21 mouse cellular contexts compared by ENCODE assay signal in genomic region chr15:79268521-79268920, GRCm38 (mm10). TPM values are rescaled to one million over a fixed set of nuclear protein-coding genes. Genes with fewer than 3 reads are reported as not detected.
DNase-seq lines count a peak whose midpoint lies in the region; ATAC-seq and TF ChIP-seq lines count a peak whose summit lies in the region.
"Had no signal": no experiment of that assay in that cellular context is flagged by ENCODE, and none has a peak within 500 bp of the region (broad histone marks: within the 10 kb centered on the region; RNA-seq: fewer than 3 reads in every experiment).

No protein-coding gene starts in this region.

- no peak overlapping the region for H3K4me2 ChIP-seq in heart, postnatal 0 days (ENCODE audit: low read depth, low read length)
- H3K4me2 ChIP-seq in lung, postnatal 0 days (replicated peaks; ENCODE audit: low read depth, low read length) = no peak overlapping the region

- no peak for TF ChIP-seq EP300 in heart, postnatal 0 days (IDR thresholded peaks at IDR 0.05; ENCODE audit: low read depth)
- TF ChIP-seq EP300 in lung, postnatal 0 days (IDR thresholded peaks at IDR 0.05) = no peak

- intact Hi-C loops in heart, postnatal 25 days (cut with DNase I) = no loop called here

- WGBS in heart, postnatal 0 days = 27% methylated on average over 1 of the region's 1 CpGs
- WGBS in lung, postnatal 0 days = 6% methylated on average over 1 of the region's 1 CpGs

- no peak overlapping the region for H3K4me3 ChIP-seq in heart, postnatal 0 days (ENCODE audit: low read depth, low read length)
- no peak overlapping the region for H3K4me3 ChIP-seq in lung, postnatal 0 days (ENCODE audit: low read depth, low read length)

- no peak for TF ChIP-seq CTCF in heart, postnatal 0 days (IDR thresholded peaks at IDR 0.05; ENCODE audit: low read depth)
- no peak for TF ChIP-seq CTCF in lung, postnatal 0 days (IDR thresholded peaks at IDR 0.05)

- ATAC-seq in heart, postnatal 0 days (ENCODE audit: insufficient read depth, low read depth) = 0 out of 2 replicates have a peak, but pooled peaks have one; percentile 12
- ATAC-seq in lung, postnatal 0 days = 0 out of 2 replicates have a peak, but pooled peaks have one; percentile 11
- ATAC-seq: activated CD4-positive, CD25-positive, alpha-beta regulatory T cell, adult 4 months; CD4-positive, CD25-positive, alpha-beta regulatory T cell, adult 4 months; Patski had no signal

- no peaks in the 10 kb centered on the region for H3K9me3 ChIP-seq in heart, postnatal 0 days (replicated peaks; ENCODE audit: control insufficient read depth, low read length)
- H3K9me3 ChIP-seq in lung, postnatal 0 days (ENCODE audit: low read length) = no peaks in the 10 kb centered on the region
- H3K9me3 ChIP-seq: G1E had no signal

- H3K9ac ChIP-seq in heart, postnatal 0 days (replicated peaks; ENCODE audit: low read depth, low read length) = no peak overlapping the region
- H3K9ac ChIP-seq in lung, postnatal 0 days (replicated peaks; ENCODE audit: low read depth) = no peak overlapping the region

- H3K4me1 ChIP-seq in heart, postnatal 0 days (ENCODE audit: control insufficient read depth, insufficient read depth) = peaks cover 7% of the 10 kb centered on the region; the same call in 1 of the 2 replicates
- H3K4me1 ChIP-seq in lung, postnatal 0 days (ENCODE audit: insufficient read depth, low read depth, low read length) = no peaks in the 10 kb centered on the region

- peak; percentile 91 for DNase-seq in heart, adult 11 months
- DNase-seq in heart, postnatal 4 days = no peak
- DNase-seq in heart, postnatal 0 days (ENCODE audit: low spot score) = no peak
- DNase-seq in heart, postnatal 25 days (ENCODE audit: low spot score) = no peak
- DNase-seq in lung, postnatal 0 days (ENCODE audit: low spot score) = no peak
- DNase-seq in lung, postnatal 4 days = no peak
- DNase-seq: adrenal gland, adult 2 months; adrenal gland, adult 8-10 months; adrenal gland, postnatal 10 days; adrenal gland, postnatal 25 days; adrenal gland, postnatal 36 days; B cell, adult 2 months; cerebellum, adult 11 months; cerebellum, adult 11-12 months; cerebellum, adult 18-20 months had no signal

- peaks cover under 1% of the 10 kb centered on the region; the same call in 1 of the 2 replicates for H3K27me3 ChIP-seq in heart, postnatal 0 days (ENCODE audit: control insufficient read depth, insufficient read depth, low read length)
- peaks cover 1% of the 10 kb centered on the region; the same call in 1 of the 2 replicates for H3K27me3 ChIP-seq in lung, postnatal 0 days (replicated peaks; ENCODE audit: insufficient read depth, low read length)
- H3K27me3 ChIP-seq: Patski had no signal

- H3K36me3 ChIP-seq in heart, postnatal 0 days (replicated peaks; ENCODE audit: control insufficient read depth, insufficient read depth, low read length) = no peaks in the 10 kb centered on the region
- no peaks in the 10 kb centered on the region for H3K36me3 ChIP-seq in lung, postnatal 0 days (ENCODE audit: insufficient read depth, low read length)
- H3K36me3 ChIP-seq: G1E had no signal

- H3K27ac ChIP-seq in heart, postnatal 0 days (ENCODE audit: low read depth) = no peak overlapping the region
- H3K27ac ChIP-seq in lung, postnatal 0 days (ENCODE audit: low read length) = no peak overlapping the region

RNA-seq across cellular contexts. Expression of gene Slc16a8, which starts 14.0 kb away (rescaled TPM):
- total RNA-seq in heart, postnatal 4 days (2021) = under 1 TPM; 0.23 to 0.31 TPM
- total RNA-seq in heart, postnatal 0 days (2014; rRNA removed; ENCODE audit: low replicate concordance) = 0.73 and 1.8 TPM in 2 replicates
- 0.67 and 0.97 TPM in 2 replicates for polyA plus RNA-seq in heart, postnatal 0 days (2015; fragmentation: Nextera tagmentation; extraction: Ambion mirVana)
- total RNA-seq in heart, postnatal 25 days (2021) = under 1 TPM; 0.23 to 0.39 TPM
- 0.07 and 0.13 TPM in 2 replicates for polyA plus RNA-seq in lung, postnatal 0 days (2015; fragmentation: Nextera tagmentation; extraction: Ambion mirVana)
- total RNA-seq: adrenal gland, adult 18-20 months; adrenal gland, adult 2 months; adrenal gland, adult 8-10 months; adrenal gland, postnatal 14 days; adrenal gland, postnatal 25 days; adrenal gland, postnatal 36 days; G1E had no signal
- polyA plus RNA-seq: activated CD4-positive, CD25-positive, alpha-beta regulatory T cell, adult 4 months; CD4-positive, CD25-positive, alpha-beta regulatory T cell, adult 4 months; G1E had no signal

RNA-seq across cellular contexts. Expression of gene Baiap2l2, which starts 16.8 kb away (rescaled TPM):
- 1 to 10 TPM; 1.3 to 2.0 TPM for total RNA-seq in heart, postnatal 4 days (2021)
- total RNA-seq in heart, postnatal 0 days (2014; rRNA removed; ENCODE audit: low replicate concordance) = 0.23 and 0.27 TPM in 2 replicates
- 2.2 and 4.5 TPM in 2 replicates for polyA plus RNA-seq in heart, postnatal 0 days (2015; fragmentation: Nextera tagmentation; extraction: Ambion mirVana)
- 1 to 10 TPM in 1 of 2 experiments, under 1 TPM in 1; 0.78 to 2.4 TPM for total RNA-seq in heart, postnatal 25 days (2021)
- 1.4 and 2.7 TPM in 2 replicates for polyA plus RNA-seq in lung, postnatal 0 days (2015; fragmentation: Nextera tagmentation; extraction: Ambion mirVana)
- total RNA-seq: adrenal gland, postnatal 25 days; adrenal gland, postnatal 36 days; G1E had no signal
- polyA plus RNA-seq: CD4-positive, CD25-positive, alpha-beta regulatory T cell, adult 4 months; G1E had no signal

RNA-seq across cellular contexts. Expression of gene Gm49486, which starts 39.3 kb away (rescaled TPM):
- under 1 TPM; 0.52 to 0.74 TPM for total RNA-seq in heart, postnatal 4 days (2021)
- 0.12 and 0.80 TPM in 2 replicates for total RNA-seq in heart, postnatal 0 days (2014; rRNA removed; ENCODE audit: low replicate concordance)
- 0.74 and 1.0 TPM in 2 replicates for polyA plus RNA-seq in heart, postnatal 0 days (2015; fragmentation: Nextera tagmentation; extraction: Ambion mirVana)
- total RNA-seq in heart, postnatal 25 days (2021) = under 1 TPM; 0.55 to 0.73 TPM
- polyA plus RNA-seq in lung, postnatal 0 days (2015; fragmentation: Nextera tagmentation; extraction: Ambion mirVana) = 0.16 and 0.31 TPM in 2 replicates
- total RNA-seq: adrenal gland, adult 2 months; adrenal gland, adult 8-10 months; adrenal gland, postnatal 25 days had no signal
- polyA plus RNA-seq: adrenal gland, adult 2 months; G1E had no signal

RNA-seq across cellular contexts. Expression of gene Pick1, which starts 39.5 kb away (rescaled TPM):
- total RNA-seq in heart, postnatal 4 days (2021) = 10 to 100 TPM; 24.5 to 26.0 TPM
- 23.8 and 27.2 TPM in 2 replicates for total RNA-seq in heart, postnatal 0 days (2014; rRNA removed; ENCODE audit: low replicate concordance)
- polyA plus RNA-seq in heart, postnatal 0 days (2015; fragmentation: Nextera tagmentation; extraction: Ambion mirVana) = 26.9 and 29.8 TPM in 2 replicates
- total RNA-seq in heart, postnatal 25 days (2021) = 10 to 100 TPM; 21.5 to 22.3 TPM
- 22.0 and 22.2 TPM in 2 replicates for polyA plus RNA-seq in lung, postnatal 0 days (2015; fragmentation: Nextera tagmentation; extraction: Ambion mirVana)

RNA-seq across cellular contexts. Expression of gene Pla2g6, which starts 59.7 kb away (rescaled TPM):
- 1 to 10 TPM; 8.4 to 9.6 TPM for total RNA-seq in heart, postnatal 4 days (2021)
- 14.1 and 20.3 TPM in 2 replicates for total RNA-seq in heart, postnatal 0 days (2014; rRNA removed; ENCODE audit: low replicate concordance)
- polyA plus RNA-seq in heart, postnatal 0 days (2015; fragmentation: Nextera tagmentation; extraction: Ambion mirVana) = 7.1 and 7.9 TPM in 2 replicates
- 1 to 10 TPM; 9.6 to 9.9 TPM for total RNA-seq in heart, postnatal 25 days (2021)
- 11.8 and 13.7 TPM in 2 replicates for polyA plus RNA-seq in lung, postnatal 0 days (2015; fragmentation: Nextera tagmentation; extraction: Ambion mirVana)
